Mouse (Mus musculus): ENCODE data around the gene Rnf151.
"Not testable (repeated sequence)": the region's sequence is repeated elsewhere in the genome, so short reads cannot be mapped to it uniquely, and the experiment has no call there.

Gene Rnf151

DNA sequence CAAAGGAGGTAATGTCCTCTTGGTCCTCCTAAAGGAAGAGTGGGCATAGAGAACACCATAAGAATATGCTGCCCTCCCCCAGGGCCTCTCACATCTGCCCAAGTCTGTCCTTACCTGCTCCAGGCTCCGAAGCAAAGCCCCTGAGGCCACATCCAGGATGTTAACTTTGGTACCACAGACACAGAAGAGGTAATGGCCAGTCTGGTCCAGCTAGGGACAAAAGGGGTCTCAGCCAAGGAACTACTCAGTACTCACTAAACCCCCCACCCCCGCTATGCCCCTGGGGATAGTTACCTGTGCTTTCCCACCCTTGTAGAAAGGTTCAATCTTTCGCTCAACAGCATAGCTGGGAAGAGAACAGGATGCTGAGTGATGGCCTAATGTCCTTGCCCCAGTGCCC, 12.0 kb downstream of the Rnf151 start:
- no peak for DNase-seq (ENCODE audit: low spot score)

DNA sequence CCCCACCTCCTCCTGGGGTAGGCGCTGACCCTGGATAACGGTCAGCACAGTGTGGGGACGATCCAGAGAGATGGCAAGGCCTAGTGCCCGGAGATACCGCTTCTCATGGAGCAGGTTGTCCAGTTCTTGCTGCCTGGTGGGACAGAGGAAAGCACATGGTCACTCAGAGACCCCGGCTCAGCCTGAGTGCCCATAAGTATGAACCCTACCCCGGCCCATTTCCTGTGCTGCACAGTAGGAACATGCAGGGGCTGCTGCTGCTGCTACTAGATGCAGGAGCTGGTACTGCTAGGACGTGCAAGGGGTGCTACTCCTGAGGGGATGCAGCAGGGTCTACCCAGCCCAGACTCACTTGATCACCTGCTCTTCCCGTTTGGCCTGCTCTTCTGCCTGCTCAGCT, 16.6 kb downstream of the Rnf151 start:
- no peak for DNase-seq (ENCODE audit: low spot score)

DNA sequence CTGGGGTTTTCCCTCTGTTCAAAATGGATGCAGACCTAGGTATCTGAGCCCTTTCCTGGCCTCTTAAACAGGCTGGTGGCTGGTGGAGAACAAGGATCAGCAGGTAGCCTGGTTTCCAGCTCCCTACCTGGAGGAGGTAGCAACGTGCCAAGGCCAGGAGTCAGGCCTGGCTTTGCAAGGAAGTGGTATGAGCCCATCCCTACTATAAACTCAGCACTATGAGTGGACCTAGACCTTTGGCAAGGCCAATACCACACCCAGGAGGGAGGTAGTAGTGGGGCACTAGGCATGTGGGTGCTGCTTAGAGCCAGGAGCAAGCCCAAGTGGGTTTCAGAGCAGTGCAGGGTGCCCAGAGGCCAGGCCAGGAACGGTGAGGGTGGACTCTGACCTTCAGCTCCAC, 18.4 kb downstream of the Rnf151 start:
- no peak for DNase-seq (ENCODE audit: low spot score)

DNA sequence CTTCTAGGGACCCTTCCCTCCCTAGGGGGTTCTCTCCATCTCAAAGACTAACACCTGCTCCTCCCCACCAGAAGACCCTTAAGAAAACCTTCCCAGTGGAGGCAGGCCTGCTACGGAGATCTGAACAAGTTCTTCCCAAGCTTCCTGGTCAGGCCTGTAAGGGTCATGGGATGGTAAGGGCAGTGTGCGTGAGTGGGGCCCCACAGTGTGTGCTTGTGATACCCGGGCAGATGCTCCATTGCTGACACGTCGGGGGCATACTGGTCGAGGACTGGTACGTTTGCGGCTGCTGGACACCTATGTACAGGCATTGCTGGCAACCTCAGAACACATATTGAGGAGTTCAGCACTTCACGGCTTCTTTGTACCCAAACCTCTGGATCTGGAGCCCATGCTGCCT, 19.1 kb downstream of the Rnf151 start:
- DNase-seq (ENCODE audit: low spot score): no peak

- DNase-seq (ENCODE audit: low spot score): no peak
These were observed 19.9 kb downstream of the Rnf151 start for GRCm38 (mm10) chr17:24697985-24698384.

DNA sequence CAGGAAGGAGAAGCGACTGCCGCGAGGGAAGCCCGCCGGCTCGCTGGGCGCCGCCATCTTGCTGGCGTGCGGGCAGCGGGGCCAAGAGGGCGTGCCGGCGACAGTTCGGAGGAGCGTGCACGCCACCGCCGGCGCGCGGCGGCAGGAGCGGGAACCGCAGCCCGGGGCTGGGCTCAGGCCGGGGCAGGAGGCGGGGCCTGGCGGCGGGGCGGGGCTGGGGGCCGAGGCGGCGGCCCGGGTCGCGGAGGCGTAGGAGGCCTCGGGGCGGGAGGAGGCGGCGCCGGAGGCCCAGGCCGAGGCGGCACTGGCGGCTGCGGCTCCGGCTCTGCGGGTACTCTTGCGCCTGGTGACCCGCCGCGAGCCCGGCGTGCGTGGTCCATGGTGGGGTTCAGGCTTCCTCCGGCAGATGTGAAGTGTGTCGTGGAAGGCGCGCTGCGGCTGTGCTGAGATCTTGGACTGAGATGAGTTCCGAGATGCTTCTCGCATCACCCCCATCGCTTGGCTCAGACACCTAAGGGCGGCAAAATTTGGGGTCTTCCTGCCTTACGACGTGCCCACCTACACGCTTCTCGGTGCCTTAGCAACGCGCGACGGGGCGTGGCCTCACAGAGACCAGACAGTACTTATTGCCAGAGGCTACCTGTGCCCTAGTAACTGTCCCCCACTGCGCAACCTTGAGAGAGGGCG, 21.7 kb downstream of the Rnf151 start, which contains the start of the genes Gfer and Noxo1:
Gene Gfer (minus strand): TSS at position 146 of the 687 bp plus-strand sequence.
Gene Noxo1 (plus strand): TSS at position 224 of the 687 bp plus-strand sequence.
- DNase-seq (ENCODE audit: low spot score): peak; percentile 92

DNA sequence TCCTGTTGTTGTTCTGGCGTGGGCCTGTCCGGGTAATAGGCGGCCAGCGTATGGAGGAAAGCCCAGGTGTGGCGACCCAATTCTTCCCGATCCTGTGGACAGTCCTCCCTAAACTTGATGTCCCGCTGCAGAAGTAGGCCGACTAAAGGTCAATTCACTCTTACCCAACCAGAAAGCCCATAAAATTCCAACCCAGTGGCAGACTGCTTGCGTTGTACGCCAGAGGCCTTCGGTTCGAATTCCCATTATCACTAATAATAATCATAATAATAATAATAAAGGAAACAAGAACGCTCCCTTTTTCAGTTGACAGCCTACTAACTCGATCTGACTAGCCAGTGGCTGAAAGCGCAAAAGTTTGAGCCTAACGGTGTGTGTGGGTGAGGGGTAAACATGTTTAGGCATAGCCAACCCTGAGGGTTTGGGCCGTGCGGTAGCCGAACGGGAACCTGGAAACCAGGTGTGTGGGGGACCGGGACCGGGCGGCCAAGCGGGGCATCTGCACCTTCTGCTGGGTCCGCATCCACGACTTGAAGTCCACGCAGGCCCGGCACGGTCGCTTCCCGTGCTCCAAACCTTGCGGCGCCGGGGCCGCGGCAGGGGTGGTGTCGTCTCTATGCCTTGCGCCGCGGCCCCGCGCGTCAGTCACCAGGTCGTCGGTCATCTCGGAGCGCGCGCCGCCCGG, 22.4 kb downstream of the Rnf151 start:
- DNase-seq (ENCODE audit: low spot score): no peak

DNA sequence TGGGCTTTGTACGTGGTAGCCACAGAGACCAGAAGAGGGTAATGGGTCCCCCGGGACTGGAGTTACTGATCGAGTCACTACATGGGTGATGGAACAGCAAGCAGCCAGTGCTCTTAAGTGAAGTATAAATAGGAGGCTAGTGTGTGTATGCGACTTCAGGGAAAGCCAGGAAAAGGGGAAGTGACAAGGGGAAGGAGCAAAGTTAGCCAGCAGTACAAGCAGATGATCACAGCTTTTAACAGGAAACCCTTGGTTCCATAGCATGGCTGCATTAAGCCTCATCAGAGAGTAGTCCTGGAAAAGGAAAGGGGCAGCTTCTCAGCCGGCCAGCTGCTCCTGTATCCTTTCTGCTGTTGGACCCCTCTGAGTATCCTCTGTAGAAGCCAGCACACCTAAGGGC, 25.5 kb downstream of the Rnf151 start:
- DNase-seq (ENCODE audit: low spot score): peak; percentile 42

DNA sequence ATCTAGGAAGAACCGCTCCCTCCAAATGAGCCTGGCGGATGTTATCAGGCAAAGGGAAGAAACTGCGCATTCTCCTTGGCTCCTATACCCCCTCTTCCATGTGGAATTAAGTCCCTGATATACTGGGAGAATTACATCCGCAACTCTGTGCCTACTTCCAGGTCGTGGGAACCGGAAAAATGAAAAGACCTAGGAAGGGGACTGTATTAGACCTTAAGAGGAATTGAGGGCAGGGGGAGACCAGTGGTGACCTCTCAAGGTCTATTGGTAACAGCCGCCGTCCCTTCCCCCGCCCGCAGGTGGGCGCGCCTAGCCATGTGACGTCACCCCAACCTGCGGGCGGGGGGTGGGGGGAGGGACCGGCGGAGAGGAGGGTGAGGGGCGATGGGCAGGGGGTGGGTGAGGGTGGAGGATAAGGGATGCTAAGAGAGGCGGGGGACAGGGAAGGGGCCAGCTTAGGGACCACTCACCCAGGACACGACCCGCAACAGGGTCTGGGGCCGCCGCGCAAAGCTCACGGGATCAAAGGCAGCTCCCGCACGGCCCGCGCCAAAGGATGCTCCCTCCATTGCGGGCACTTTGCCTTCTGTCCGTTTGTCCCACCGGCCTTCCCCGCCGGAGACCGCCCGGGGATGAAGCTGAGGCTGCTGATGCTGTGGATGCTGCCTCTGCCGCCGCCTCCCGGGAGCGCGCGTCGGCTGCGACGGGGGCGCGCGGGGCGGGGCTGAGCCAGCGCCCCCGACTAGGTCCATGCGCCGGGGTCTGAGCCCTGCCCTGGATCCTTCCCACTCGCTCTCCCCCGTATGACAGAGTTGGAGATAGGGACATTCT, 28.4 kb downstream of the Rnf151 start, which contains the start of gene Syngr3:
Gene Syngr3 (minus strand): TSS at position 705 of the 831 bp plus-strand sequence.
- DNase-seq (ENCODE audit: low spot score): peak; percentile 47

DNA sequence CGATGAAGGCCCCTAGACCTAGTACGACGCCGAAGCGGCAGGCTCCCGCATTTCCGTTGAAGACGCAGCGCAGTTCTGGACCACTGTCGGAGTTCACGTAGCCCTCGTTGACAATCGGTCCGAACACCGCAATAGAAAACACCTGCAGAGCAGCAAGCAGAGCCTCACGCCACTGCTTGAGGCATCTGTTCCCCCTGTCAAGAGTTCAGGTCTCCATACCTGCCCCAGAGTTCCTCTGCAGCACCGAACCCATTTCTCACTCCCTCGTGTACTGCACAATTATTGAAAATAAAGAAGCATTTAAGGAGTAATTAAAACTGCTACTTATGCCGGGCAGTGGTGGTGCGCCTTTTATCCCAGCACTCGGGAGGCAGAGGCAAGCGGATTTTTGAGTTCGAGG, 30.3 kb downstream of the Rnf151 start:
- DNase-seq (ENCODE audit: low spot score): no peak

DNA sequence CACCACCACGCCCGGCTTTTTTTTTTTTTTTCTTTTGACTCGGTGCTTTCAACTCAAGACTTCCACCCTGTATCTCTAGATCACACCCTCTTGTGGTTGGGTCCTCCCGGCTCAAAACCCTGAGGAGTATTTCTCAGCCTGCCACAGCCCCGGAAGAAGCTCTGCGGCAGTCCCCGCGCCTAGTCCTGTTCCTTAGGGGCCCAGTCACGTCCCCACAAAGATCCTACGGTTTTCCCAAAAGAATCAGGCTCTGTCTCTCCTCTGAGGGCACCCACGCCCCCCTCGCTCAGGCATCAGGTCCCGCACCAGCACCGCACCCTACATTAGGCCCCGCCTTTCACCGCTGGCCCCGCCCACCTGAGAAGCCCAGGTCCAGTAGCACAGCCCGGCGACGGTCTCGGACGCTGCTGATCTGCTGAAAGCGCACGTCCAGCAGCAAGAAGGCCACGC, 30.7 kb downstream of the Rnf151 start:
- no peak for DNase-seq (ENCODE audit: low spot score)

DNA sequence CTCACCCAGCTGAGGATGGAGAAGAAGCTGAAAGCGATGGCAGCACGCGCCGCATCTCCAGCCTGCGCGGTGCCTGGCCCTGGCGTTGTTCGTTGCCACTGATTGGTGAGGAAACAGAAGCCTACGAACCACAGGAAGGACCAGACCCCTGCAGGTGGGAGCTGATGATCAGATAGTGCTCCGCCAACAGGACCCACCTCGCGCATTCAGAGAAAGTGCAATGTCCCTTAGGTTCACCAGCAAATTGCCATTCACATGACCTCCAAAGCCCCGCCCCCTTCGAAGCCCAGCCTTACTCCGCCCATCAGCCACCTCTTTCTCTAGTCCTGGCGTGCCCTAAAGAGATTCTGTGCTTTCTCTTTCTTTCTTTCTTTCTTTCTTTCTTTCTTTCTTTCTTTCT, 31.3 kb downstream of the Rnf151 start:
- no peak for DNase-seq (ENCODE audit: low spot score)

DNA sequence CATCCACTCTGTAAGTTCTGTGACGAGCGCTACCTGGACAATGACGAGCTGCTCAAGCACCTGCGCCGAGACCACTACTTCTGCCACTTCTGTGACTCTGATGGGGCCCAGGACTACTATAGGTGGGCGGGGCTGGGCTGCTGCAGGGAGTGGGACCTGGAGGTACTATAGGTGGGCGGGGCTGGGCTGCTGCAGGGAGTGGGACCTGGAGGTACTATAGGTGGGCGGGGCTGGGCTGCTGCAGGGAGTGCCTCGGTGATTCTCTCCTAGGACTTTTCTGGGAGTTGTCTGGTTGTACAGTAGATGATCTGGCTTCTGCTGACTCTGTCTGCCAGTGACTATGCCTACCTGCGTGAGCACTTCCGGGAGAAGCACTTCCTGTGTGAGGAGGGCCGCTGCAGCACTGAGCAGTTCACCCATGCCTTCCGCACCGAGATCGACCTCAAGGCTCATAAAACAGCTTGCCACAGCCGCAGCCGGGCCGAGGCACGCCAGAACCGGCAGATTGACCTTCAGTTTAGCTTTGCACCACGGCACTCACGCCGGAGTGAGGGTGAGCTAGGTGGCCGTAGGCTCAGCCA, 40.3 kb downstream of the Rnf151 start:
- no peak for DNase-seq (ENCODE audit: low spot score)

DNA sequence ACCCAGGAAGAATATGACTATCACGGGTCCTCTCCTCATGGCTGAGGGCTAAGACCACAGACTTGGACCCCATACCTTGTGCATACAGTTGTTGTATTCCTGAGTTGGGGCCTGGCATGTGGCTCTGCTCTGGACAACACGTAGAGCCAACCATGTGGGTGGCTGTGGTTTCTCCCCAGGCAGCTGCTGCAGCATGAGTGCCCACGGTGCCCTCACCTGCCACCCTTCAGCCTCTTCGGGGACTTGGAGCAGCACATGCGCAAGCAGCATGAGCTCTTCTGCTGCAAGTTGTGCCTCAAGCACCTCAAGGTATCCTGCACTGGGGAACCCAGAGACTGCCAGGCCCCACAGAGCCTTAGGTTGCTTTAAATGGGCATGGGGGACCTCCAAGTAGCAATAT, 41.0 kb downstream of the Rnf151 start:
- DNase-seq (ENCODE audit: low spot score): no peak

GRCm38 (mm10) chr17:24676187-24676586, 41.7 kb downstream of the Rnf151 start:
- DNase-seq (ENCODE audit: low spot score): peak; percentile 80

- no peak for DNase-seq (ENCODE audit: low spot score)
These were observed 43.6 kb downstream of the Rnf151 start for GRCm38 (mm10) chr17:24674277-24674676.

GRCm38 (mm10) chr17:24672141-24672540, 45.7 kb downstream of the Rnf151 start:
- DNase-seq (ENCODE audit: low spot score): peak; percentile 76

DNA sequence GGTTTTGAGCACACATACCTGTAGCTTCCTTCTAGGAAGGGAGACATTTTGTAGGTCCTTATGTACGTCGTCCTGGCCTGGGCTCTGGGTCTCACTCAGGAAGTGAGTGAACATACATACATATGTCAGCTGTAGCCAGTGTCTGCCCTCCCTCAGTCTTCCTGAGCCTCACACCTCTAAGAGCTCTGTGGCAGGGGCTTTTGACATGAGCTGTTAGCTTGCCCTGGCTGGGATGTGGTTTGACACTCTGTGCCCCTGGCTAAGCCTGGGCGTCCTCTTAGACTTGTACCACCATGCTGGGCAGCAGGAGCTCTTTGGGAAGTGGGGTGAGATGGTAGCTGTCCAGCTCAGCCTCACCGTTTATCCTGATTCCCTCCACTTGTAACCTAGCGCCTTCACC, 46.5 kb downstream of the Rnf151 start:
- no peak for DNase-seq (ENCODE audit: low spot score)

DNA sequence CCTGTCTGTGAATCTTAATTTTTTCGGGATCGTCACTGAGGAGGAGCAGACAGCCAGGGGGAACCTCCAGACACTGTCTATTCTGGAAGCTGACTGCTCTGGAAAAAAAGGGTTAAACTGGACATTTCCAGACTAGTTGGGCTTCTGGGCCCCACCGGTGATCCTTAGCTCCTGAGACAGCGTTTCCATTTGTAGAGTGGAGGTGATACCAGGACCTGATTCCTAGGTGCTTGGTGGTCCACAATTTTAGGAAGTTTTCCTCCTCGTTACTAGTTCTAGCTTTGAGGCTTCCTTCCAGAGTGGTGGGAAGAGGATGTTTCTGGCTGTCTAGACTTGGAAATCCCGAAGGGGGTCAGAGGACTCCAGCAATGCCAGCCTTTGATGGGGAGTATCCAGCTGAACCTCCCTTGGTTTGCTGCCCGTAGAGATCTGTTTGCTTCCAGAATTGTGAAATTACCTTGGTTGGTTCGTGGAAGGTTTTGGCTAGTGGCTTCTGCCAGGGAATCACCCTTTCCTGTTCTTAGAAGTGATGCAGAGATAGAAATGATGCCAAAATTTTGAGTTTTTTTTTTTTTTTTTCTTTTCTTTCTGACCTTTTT, 47.5 kb downstream of the Rnf151 start:
- no peak for DNase-seq (ENCODE audit: low spot score)

GRCm38 (mm10) chr17:24669545-24670245, 48.2 kb downstream of the Rnf151 start, which contains the start of gene Zfp598:
TSS of gene Zfp598 (plus strand) at chr17:24669687.
- DNase-seq (ENCODE audit: low spot score): peak; percentile 97

GRCm38 (mm10) chr17:24669214-24669544, 48.7 kb downstream of the Rnf151 start:
- DNase-seq (ENCODE audit: low spot score): not testable (repeated sequence)

All from MN1 (cell line).